Mouse (Mus musculus) embryonic stem cell, embryonic (primary cell): ENCODE measurements around the gene Gabbr1.

Experiments used
- CTCF ChIA-PET, 4 experiments: fragments of 300-600 bp in 2 of 4; fragments of 350-600 bp in 2 of 4; sonication (Branson Sonifier 250); formaldehyde crosslinking; loops; one replicate each; lab custom pipeline; 2022; ENCODE audit warnings: inconsistent platforms in 2 of 4; lab: Charles Lee
- POLR2A ChIA-PET, 4 experiments: fragments of 300-600 bp in 2 of 4; fragments of 350-600 bp in 2 of 4; sonication (Branson Sonifier 250); formaldehyde crosslinking; loops; one replicate each; lab custom pipeline; 2022; ENCODE audit warnings: antibody characterized with exemption in 4 of 4, inconsistent platforms in 1 of 4; lab: Charles Lee

Gabbr1 gene

GRCm38 (mm10) chr17:37050399-37050798 lies 4.6 kb downstream of the Gabbr1 start:
- POLR2A ChIA-PET: interaction anchor here (0.5 to 31.8 kb wide), 95 partner anchors 9 to 1377 kb away, joined by 3 to 863 read pairs (median 5); partner anchors contain the start of genes H2-M5 (in 2 of the 4), Mog (in 2 of the 4), Zfp57 (in 2 of the 4) and 2410137M14Rik (in 1 of the 4)
- CTCF ChIA-PET: interaction anchor here (0.6 to 2.6 kb wide), 43 partner anchors 9 to 224 kb away, joined by 3 to 20 read pairs (median 4); partner anchors contain the start of gene Zfp57 (in 1 of the 4)

- POLR2A ChIA-PET: interaction anchor here (0.6 to 31.8 kb wide), 70 partner anchors 9 to 816 kb away, joined by 3 to 863 read pairs (median 5); partner anchors contain the start of genes 2410137M14Rik (in 2 of the 4), H2-M5 (in 2 of the 4), Mog (in 1 of the 4) and Trim15 (in 1 of the 4)
- CTCF ChIA-PET: interaction anchor here (0.5 to 2.6 kb wide), 19 partner anchors 9 to 225 kb away, joined by 3 to 20 read pairs (median 5); partner anchors contain the start of gene Zfp57 (in 1 of the 4)
Measured at GRCm38 (mm10) chr17:37050876-37051275, 5.1 kb downstream of the Gabbr1 start.

- ChIA-PET CTCF (interaction anchor here in 1 of 4 experiments (0.8 to 2.6 kb wide), 3 partner anchors 23 to 138 kb away, joined by 3 to 9 read pairs (median 6); no protein-coding TSS in a partner anchor), POLR2A (interaction anchor here (0.6 to 31.8 kb wide), 25 partner anchors 10 to 105 kb away, joined by 3 to 863 read pairs (median 15); partner anchors contain the start of genes 2410137M14Rik (in 1 of the 4) and Zfp57 (in 1 of the 4))
Measured at GRCm38 (mm10) chr17:37051745-37052144, 6.0 kb downstream of the Gabbr1 start.

- ChIA-PET CTCF (interaction anchor here in 1 of 4 experiments (0.6 to 0.7 kb wide), 2 partner anchors 39 to 146 kb away, joined by 3 to 5 read pairs; no protein-coding TSS in a partner anchor), POLR2A (interaction anchor here (0.6 to 31.8 kb wide), 10 partner anchors 9 to 32 kb away, joined by 3 to 863 read pairs (median 4); no protein-coding TSS in a partner anchor)
Measured at GRCm38 (mm10) chr17:37056957-37057356, 11.2 kb downstream of the Gabbr1 start.

GRCm38 (mm10) chr17:37061435-37061834 lies 15.7 kb downstream of the Gabbr1 start:
- POLR2A ChIA-PET: interaction anchor here in 3 of 4 experiments (0.7 to 31.8 kb wide), 22 partner anchors 3 to 1240 kb away, joined by 3 to 863 read pairs (median 4); partner anchors contain the start of genes Gabbr1 (in 3 of the 3), Ier3 (in 1 of the 3) and Ppp1r11 (in 1 of the 3)
- CTCF ChIA-PET: interaction anchor here in 2 of 4 experiments (0.9 to 2.1 kb wide), 7 partner anchors 11 to 147 kb away, joined by 3 to 6 read pairs (median 3); no protein-coding TSS in a partner anchor

- ChIA-PET CTCF (interaction anchor here in 3 of 4 experiments (0.5 to 2.1 kb wide), 9 partner anchors 12 to 148 kb away, joined by 3 to 6 read pairs (median 3); no protein-coding TSS in a partner anchor), POLR2A (interaction anchor here in 3 of 4 experiments (0.6 to 31.8 kb wide), 22 partner anchors 4 to 139 kb away, joined by 3 to 863 read pairs (median 4); partner anchors contain the start of genes Gabbr1 (in 2 of the 3) and Ppp1r11 (in 1 of the 3))
Measured at GRCm38 (mm10) chr17:37062101-37062641, 16.4 kb downstream of the Gabbr1 start.

- ChIA-PET POLR2A (interaction anchor here (0.6 to 31.8 kb wide), 28 partner anchors 5 to 218 kb away, joined by 3 to 863 read pairs (median 5); partner anchors contain the start of genes Gabbr1 (in 2 of the 4), Ppp1r11 (in 1 of the 4) and Zfp57 (in 1 of the 4)), CTCF (interaction anchor here (0.5 to 2.1 kb wide), 10 partner anchors 9 to 1479 kb away, joined by 3 to 6 read pairs (median 3); partner anchors contain the start of gene Gabbr1 (in 1 of the 4))
Measured at GRCm38 (mm10) chr17:37063063-37063462, 17.3 kb downstream of the Gabbr1 start.

- ChIA-PET CTCF (interaction anchor here in 3 of 4 experiments (0.6 to 1.0 kb wide), 7 partner anchors 8 to 1480 kb away, joined by 3 to 11 read pairs (median 3); partner anchors contain the start of gene Gabbr1 (in 1 of the 3)), POLR2A (interaction anchor here (0.6 to 31.8 kb wide), 31 partner anchors 6 to 1908 kb away, joined by 3 to 863 read pairs (median 5); partner anchors contain the start of genes Gabbr1 (in 1 of the 4), Ppp1r11 (in 1 of the 4) and Zfp57 (in 1 of the 4))
Measured at GRCm38 (mm10) chr17:37063686-37064495, 18.1 kb downstream of the Gabbr1 start.

- ChIA-PET POLR2A (interaction anchor here in 3 of 4 experiments (0.6 to 31.8 kb wide), 7 partner anchors 7 to 127 kb away, joined by 3 to 863 read pairs (median 4); partner anchors contain the start of gene Gabbr1 (in 1 of the 3)), CTCF (interaction anchor here in 1 of 4 experiments (0.7 kb wide), 2 partner anchors 46 to 1259 kb away, joined by 3 read pairs; no protein-coding TSS in a partner anchor)
Measured at GRCm38 (mm10) chr17:37065993-37066392, 20.2 kb downstream of the Gabbr1 start.

GRCm38 (mm10) chr17:37067861-37068260 lies 22.1 kb downstream of the Gabbr1 start:
- POLR2A ChIA-PET: interaction anchor here in 2 of 4 experiments (1.1 to 31.8 kb wide), 6 partner anchors 5 to 93 kb away, joined by 3 to 863 read pairs (median 12); partner anchors contain the start of genes Gabbr1 (in 1 of the 2) and Olfr93 (in 1 of the 2)
- CTCF ChIA-PET: interaction anchor here in 1 of 4 experiments (1.4 kb wide), 1 partner anchor 18 kb away, joined by 6 read pairs; no protein-coding TSS in a partner anchor

- CTCF ChIA-PET: interaction anchor here in 2 of 4 experiments (0.7 to 1.5 kb wide), 3 partner anchors 20 to 246 kb away, joined by 3 to 9 read pairs (median 3); no protein-coding TSS in a partner anchor
- POLR2A ChIA-PET: interaction anchor here (0.6 to 31.8 kb wide), 20 partner anchors 2 to 142 kb away, joined by 3 to 863 read pairs (median 4); partner anchors contain the start of gene Gabbr1 (in 2 of the 4)
Measured at GRCm38 (mm10) chr17:37070121-37070520, 24.4 kb downstream of the Gabbr1 start.

- ChIA-PET POLR2A (interaction anchor here (0.6 to 31.8 kb wide), 30 partner anchors 0 to 125 kb away, joined by 3 to 863 read pairs (median 4); partner anchors contain the start of gene Gabbr1 (in 2 of the 4)), CTCF (interaction anchor here (0.6 to 2.4 kb wide), 7 partner anchors 9 to 1432 kb away, joined by 3 to 11 read pairs (median 5); no protein-coding TSS in a partner anchor)
Measured at GRCm38 (mm10) chr17:37072080-37072729, 26.4 kb downstream of the Gabbr1 start.

GRCm38 (mm10) chr17:37072730-37073276 lies 27.0 kb downstream of the Gabbr1 start:
- POLR2A ChIA-PET: interaction anchor here (0.6 to 31.8 kb wide), 32 partner anchors 0 to 115 kb away, joined by 3 to 863 read pairs (median 4); partner anchors contain the start of genes Gabbr1 (in 2 of the 4) and 2410137M14Rik (in 1 of the 4)
- CTCF ChIA-PET: interaction anchor here in 3 of 4 experiments (0.6 to 2.4 kb wide), 7 partner anchors 10 to 1433 kb away, joined by 3 to 11 read pairs (median 4); no protein-coding TSS in a partner anchor

- ChIA-PET POLR2A (interaction anchor here (0.5 to 27.4 kb wide), 21 partner anchors 8 to 172 kb away, joined by 3 to 863 read pairs (median 4); partner anchors contain the start of genes Gabbr1 (in 2 of the 4) and Ubd (in 2 of the 4)), CTCF (interaction anchor here (0.5 to 1.5 kb wide), 7 partner anchors 8 to 248 kb away, joined by 3 to 6 read pairs (median 4); no protein-coding TSS in a partner anchor)
Measured at GRCm38 (mm10) chr17:37075181-37075580, 29.4 kb downstream of the Gabbr1 start.

GRCm38 (mm10) chr17:37075766-37076165 lies 30.0 kb downstream of the Gabbr1 start:
- POLR2A ChIA-PET: interaction anchor here (0.5 to 27.4 kb wide), 25 partner anchors 8 to 172 kb away, joined by 3 to 863 read pairs (median 4); partner anchors contain the start of genes Gabbr1 (in 2 of the 4) and Ubd (in 2 of the 4)
- CTCF ChIA-PET: interaction anchor here in 3 of 4 experiments (0.5 to 1.5 kb wide), 6 partner anchors 7 to 161 kb away, joined by 3 to 6 read pairs (median 4); no protein-coding TSS in a partner anchor
